Mouse (Mus musculus): ENCODE data around the gene Cuedc2. TPM values are rescaled to one million over a fixed set of nuclear protein-coding genes. Genes with fewer than 3 reads are reported as not detected.

Cuedc2 gene
- polyA plus RNA-seq, 1 experiment from 2014 or later = 80.0 TPM

DNA sequence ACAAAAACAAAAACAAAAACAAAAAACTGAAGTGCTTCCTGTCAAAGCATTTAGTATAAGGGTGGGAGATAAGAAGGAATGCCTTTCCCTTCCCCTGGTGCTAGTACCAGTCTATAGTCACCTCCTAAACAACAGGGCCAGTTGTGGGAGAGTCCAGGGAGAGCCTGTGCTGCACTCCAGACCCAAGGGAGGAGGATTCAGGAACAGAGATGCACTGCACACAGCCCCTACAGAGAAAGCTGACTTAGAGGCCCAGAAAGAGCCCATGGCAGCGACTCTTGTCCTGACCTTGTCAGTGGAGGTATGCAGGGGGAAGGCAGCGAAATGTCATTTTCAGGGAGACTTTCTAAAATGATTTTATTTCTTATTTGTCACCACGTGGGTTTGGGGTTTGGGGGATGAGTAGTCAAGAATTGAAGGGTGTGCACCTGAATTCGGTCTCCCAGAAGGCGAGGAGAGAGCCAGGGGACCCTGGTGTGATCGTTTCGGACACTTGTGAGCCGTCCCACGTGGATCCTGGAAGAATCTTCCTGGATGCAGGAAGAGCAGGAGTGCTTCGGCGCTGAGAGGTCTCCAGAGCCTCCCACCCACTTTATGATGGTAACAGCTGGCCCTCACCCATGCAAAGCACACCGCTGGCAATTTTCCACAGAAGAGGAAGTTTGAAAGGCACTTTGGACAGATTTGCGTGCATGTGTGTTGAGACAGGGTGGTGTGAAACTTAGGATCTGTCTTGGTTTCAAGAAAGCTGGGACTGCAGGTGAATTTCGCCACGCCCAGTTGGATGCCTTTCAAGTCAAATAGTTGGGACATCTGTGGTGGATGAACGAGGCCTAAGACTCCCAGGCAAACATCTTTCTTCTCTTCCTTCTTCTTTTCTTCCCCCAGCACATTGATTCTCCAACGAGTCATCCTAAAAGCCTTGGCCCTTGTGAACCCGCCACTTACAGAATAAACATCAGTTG, 35.0 kb downstream of the Cuedc2 start:
- no peak overlapping the region for H3K9ac ChIP-seq (ENCODE audit: low read depth, low read length)

DNA sequence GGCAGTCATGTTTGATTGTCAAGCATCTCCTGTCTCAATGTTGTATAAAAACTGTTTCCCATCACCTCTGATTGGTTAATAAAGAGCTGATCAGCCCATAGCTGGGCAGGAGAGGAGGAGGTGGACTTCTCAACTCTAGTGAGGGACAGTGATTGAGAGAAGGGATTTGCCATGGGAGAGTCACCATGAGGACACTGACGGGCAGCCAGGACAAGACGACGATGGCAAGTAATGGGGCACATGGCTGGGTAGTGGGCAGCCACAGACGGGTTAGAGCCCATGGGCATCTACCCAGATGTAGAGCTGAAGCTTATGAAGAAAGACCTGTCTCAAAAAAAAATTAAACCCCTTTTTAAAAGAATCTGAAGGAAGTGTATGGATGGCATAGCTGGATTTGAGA, 36.0 kb downstream of the Cuedc2 start:
- 87% methylated on average over 4 of the region's 4 CpGs for WGBS
- no peaks in the 10 kb centered on the region for H3K27me3 ChIP-seq (replicated peaks; ENCODE audit: control insufficient read depth, insufficient read depth, low read length)
- no peaks in the 10 kb centered on the region for H3K9me3 ChIP-seq (ENCODE audit: control insufficient read depth)
- H3K4me3 ChIP-seq (ENCODE audit: low read depth, low read length) = no peak overlapping the region
- H3K36me3 ChIP-seq (ENCODE audit: control insufficient read depth, insufficient read depth) = peaks cover 8% of the 10 kb centered on the region; the same call in 1 of the 2 replicates
- no peak overlapping the region for H3K27ac ChIP-seq (ENCODE audit: low read depth, low read length)
- no peak for ATAC-seq
- TF ChIP-seq CTCF (IDR thresholded peaks at IDR 0.05; ENCODE audit: low read depth) = no peak
- H3K9ac ChIP-seq (ENCODE audit: low read depth, low read length) = no peak overlapping the region
- H3K4me1 ChIP-seq (replicated peaks; ENCODE audit: control insufficient read depth, insufficient read depth, low read length) = no peaks in the 10 kb centered on the region
- H3K4me2 ChIP-seq (replicated peaks; ENCODE audit: low read depth) = no peak overlapping the region

More for the DNA sequence above, 35.0 kb downstream of the Cuedc2 start:
- Histone ChIP-seq H3K4me3 (ENCODE audit: low read depth, low read length) (peak overlapping the region; percentile 59), H3K4me2 (replicated peaks; ENCODE audit: low read depth) (peak overlapping the region; percentile 95), H3K27ac (ENCODE audit: low read depth, low read length) (peak overlapping the region; percentile 80), H3K4me1 (replicated peaks; ENCODE audit: control insufficient read depth, insufficient read depth, low read length) (no peaks in the 10 kb centered on the region), H3K9me3 (ENCODE audit: control insufficient read depth) (no peaks in the 10 kb centered on the region), H3K27me3 (replicated peaks; ENCODE audit: control insufficient read depth, insufficient read depth, low read length) (no peaks in the 10 kb centered on the region), H3K36me3 (ENCODE audit: control insufficient read depth, insufficient read depth) (peaks cover 10% of the 10 kb centered on the region; the same call in 1 of the 2 replicates)
- 50% methylated on average over 18 of the region's 18 CpGs for WGBS
- ATAC-seq = no peak
- TF ChIP-seq CTCF (IDR thresholded peaks at IDR 0.05; ENCODE audit: low read depth) = no peak

DNA sequence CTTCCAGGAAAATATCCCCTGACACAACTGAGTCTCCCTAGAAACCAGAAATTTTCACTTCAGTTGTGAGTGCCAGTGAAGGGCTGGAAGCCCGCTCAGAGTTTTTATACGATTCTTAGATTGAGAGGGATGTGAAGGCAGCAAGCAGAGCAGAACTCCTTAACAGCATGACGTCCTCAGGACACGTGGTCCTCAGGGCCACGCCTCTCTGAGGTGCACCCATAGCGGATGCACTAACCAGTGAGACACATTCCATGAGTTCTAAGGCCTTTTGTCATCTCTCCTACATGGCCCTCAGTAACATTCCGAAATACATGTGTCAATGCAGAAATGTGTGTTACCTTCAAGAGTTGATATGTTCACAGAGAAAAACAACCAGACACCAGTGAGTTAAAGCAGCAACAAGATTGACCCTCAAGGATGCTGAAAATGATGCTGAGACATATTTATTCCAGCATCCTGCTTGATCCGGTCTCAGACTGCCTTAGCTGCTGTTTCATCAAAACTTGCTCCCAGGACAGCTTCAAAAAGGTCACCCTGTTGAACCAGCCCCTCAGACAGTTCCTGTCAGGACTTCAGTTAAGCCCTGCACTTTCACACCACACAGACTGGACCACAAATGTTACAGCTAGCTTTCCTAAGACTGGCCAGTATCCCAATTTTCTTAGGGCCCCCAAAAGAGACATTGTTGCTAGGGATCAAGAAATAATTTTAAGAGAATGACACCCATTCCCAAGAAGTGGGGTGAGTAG, 38.0 kb downstream of the Cuedc2 start:
- no peaks in the 10 kb centered on the region for H3K27me3 ChIP-seq (replicated peaks; ENCODE audit: control insufficient read depth, insufficient read depth, low read length)
- no peak for TF ChIP-seq CTCF (IDR thresholded peaks at IDR 0.05; ENCODE audit: low read depth)
- H3K27ac ChIP-seq (ENCODE audit: low read depth, low read length) = no peak overlapping the region
- no peaks in the 10 kb centered on the region for H3K4me1 ChIP-seq (replicated peaks; ENCODE audit: control insufficient read depth, insufficient read depth, low read length)
- no peak for ATAC-seq
- no peak overlapping the region for H3K4me2 ChIP-seq (replicated peaks; ENCODE audit: low read depth)
- H3K4me3 ChIP-seq (ENCODE audit: low read depth, low read length) = no peak overlapping the region
- no peaks in the 10 kb centered on the region for H3K9me3 ChIP-seq (ENCODE audit: control insufficient read depth)
- H3K36me3 ChIP-seq (ENCODE audit: control insufficient read depth, insufficient read depth) = no peaks in the 10 kb centered on the region
- 44% methylated on average over 8 of the region's 8 CpGs for WGBS
- H3K9ac ChIP-seq (ENCODE audit: low read depth, low read length) = no peak overlapping the region

DNA sequence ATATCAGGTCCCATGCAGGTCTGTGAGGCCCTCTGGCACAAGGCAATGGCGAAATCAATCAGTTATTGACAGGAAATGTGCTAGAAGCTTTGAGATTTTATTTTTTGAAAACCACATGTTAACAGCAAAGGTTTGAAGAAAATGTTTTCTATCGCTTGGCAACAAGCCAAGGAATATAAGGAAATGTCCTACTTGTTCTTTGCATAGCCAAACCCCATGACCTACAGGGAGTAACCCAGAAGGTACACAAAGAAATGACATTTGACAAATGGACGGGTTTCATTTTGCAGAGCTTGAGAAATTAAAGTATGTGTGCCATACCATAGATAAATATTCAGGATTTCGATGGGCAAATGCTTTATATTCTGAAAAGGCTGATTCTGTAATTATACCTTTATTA, 41.6 kb downstream of the Cuedc2 start:
- no peaks in the 10 kb centered on the region for H3K36me3 ChIP-seq (ENCODE audit: control insufficient read depth, insufficient read depth)
- no peaks in the 10 kb centered on the region for H3K9me3 ChIP-seq (ENCODE audit: control insufficient read depth)
- H3K4me3 ChIP-seq (ENCODE audit: low read depth, low read length) = no peak overlapping the region
- WGBS = 45% methylated on average over 4 of the region's 4 CpGs
- H3K27me3 ChIP-seq (replicated peaks; ENCODE audit: control insufficient read depth, insufficient read depth, low read length) = no peaks in the 10 kb centered on the region
- no peak for TF ChIP-seq CTCF (IDR thresholded peaks at IDR 0.05; ENCODE audit: low read depth)
- no peak overlapping the region for H3K9ac ChIP-seq (ENCODE audit: low read depth, low read length)
- peak; percentile 60 for ATAC-seq
- no peaks in the 10 kb centered on the region for H3K4me1 ChIP-seq (replicated peaks; ENCODE audit: control insufficient read depth, insufficient read depth, low read length)
- H3K4me2 ChIP-seq (replicated peaks; ENCODE audit: low read depth) = no peak overlapping the region
- no peak overlapping the region; the same call in 1 of the 2 replicates for H3K27ac ChIP-seq (ENCODE audit: low read depth, low read length)

DNA sequence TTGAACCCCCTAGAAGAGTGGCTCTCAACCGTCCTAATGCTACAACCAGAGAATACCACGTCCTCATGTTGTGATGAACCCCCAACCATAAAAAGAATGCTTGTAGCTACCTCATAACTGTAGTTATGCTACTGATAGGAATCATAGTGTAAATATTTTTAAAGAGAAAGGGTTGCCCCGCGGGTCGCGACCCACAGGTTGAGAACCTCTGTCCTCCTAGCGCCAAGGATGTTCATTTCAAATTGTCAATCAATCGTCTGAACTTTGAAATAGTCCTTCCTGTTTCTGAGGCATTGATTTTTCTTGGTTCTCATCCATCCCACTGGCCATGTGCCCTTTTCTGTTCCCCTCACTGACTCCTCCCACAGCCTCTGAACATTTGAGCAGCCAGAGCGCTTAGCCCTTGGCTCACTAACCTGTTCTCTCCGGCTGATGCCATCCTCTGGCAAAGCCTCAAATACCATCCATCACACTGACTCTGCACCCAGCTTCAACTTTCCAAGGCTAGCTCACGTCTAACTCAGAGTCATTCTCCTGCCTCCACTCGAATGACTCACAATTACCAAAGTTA, 47.9 kb downstream of the Cuedc2 start:
- 59% methylated on average over 12 of the region's 12 CpGs for WGBS
- H3K36me3 ChIP-seq (ENCODE audit: control insufficient read depth, insufficient read depth) = peaks cover 15% of the 10 kb centered on the region
- no peak overlapping the region for H3K9ac ChIP-seq (ENCODE audit: low read depth, low read length)
- no peak overlapping the region for H3K4me3 ChIP-seq (ENCODE audit: low read depth, low read length)
- TF ChIP-seq CTCF (IDR thresholded peaks at IDR 0.05; ENCODE audit: low read depth) = no peak
- H3K4me2 ChIP-seq (replicated peaks; ENCODE audit: low read depth) = no peak overlapping the region
- H3K9me3 ChIP-seq (ENCODE audit: control insufficient read depth) = no peaks in the 10 kb centered on the region
- H3K4me1 ChIP-seq (replicated peaks; ENCODE audit: control insufficient read depth, insufficient read depth, low read length) = no peaks in the 10 kb centered on the region
- no peaks in the 10 kb centered on the region for H3K27me3 ChIP-seq (replicated peaks; ENCODE audit: control insufficient read depth, insufficient read depth, low read length)
- no peak overlapping the region for H3K27ac ChIP-seq (ENCODE audit: low read depth, low read length)
- ATAC-seq = no peak

DNA sequence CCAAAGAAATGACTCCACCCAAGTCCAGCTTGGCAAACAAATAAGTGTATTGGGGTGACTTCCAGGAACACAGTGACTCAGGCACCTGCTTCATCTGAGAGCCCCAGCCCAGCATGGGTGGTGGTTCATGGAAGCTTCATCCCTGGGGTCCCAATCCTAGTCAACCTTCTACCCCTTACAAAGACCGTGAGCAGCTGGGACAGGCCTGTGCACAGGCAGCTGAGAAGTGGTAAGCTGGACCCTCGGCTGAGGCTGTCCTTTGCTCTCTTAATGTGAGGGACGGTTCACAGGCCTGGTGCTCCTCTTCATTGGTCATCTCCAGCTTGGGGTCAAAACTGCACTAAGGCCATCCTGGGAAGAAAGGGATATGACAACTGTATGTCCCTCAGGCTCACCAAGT, 50.9 kb downstream of the Cuedc2 start:
- 83% methylated on average over 3 of the region's 3 CpGs for WGBS
- TF ChIP-seq CTCF (IDR thresholded peaks at IDR 0.05; ENCODE audit: low read depth) = no peak
- H3K9me3 ChIP-seq (ENCODE audit: control insufficient read depth) = no peaks in the 10 kb centered on the region

More for the DNA sequence above, 50.9 kb downstream of the Cuedc2 start:
- H3K9ac ChIP-seq (ENCODE audit: low read depth, low read length) = no peak overlapping the region
- H3K36me3 ChIP-seq (ENCODE audit: control insufficient read depth, insufficient read depth) = peaks cover 45% of the 10 kb centered on the region
- H3K27ac ChIP-seq (ENCODE audit: low read depth, low read length) = no peak overlapping the region
- no peak overlapping the region for H3K4me3 ChIP-seq (ENCODE audit: low read depth, low read length)
- no peak overlapping the region for H3K4me2 ChIP-seq (replicated peaks; ENCODE audit: low read depth)
- H3K27me3 ChIP-seq (replicated peaks; ENCODE audit: control insufficient read depth, insufficient read depth, low read length) = no peaks in the 10 kb centered on the region
- no peak for ATAC-seq
- no peaks in the 10 kb centered on the region for H3K4me1 ChIP-seq (replicated peaks; ENCODE audit: control insufficient read depth, insufficient read depth, low read length)
